Mouse (Mus musculus): ENCODE data around the gene Agbl1. TPM values are rescaled to one million over a fixed set of nuclear protein-coding genes. Genes with fewer than 3 reads are reported as not detected.

The Agbl1 gene
- polyA plus RNA-seq, 1 experiment from 2014 or later, result not detected

DNA sequence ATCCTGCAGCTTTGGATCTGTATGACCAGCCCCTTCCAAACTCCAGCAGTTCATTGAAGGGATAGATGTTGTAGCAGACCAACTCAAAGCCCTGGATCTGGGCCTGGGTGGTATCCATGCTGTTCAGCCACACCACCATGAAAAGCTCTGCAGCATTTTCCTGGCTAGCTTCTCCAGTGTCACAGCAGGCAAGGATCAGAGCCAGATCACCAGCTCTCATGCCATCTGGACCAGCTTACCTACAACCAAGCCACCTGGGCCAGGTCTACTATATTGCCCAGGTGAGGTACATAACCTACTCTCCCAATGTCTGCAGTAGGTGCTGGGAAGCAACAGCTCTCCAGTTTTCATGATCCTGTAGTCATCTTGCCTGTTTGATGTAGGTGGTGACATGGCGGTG lies 884.3 kb downstream of the Agbl1 start:
- H3K27me3 ChIP-seq (ENCODE audit: control insufficient read depth, insufficient read depth, low read length), result no peaks in the 10 kb centered on the region
- H3K36me3 ChIP-seq (ENCODE audit: control insufficient read depth, insufficient read depth, low read length), result no peaks in the 10 kb centered on the region
- H3K4me1 ChIP-seq (ENCODE audit: control insufficient read depth, insufficient read depth, low read length), result no peaks in the 10 kb centered on the region
- no peak overlapping the region for H3K4me3 ChIP-seq (replicated peaks; ENCODE audit: low read length)
- no peak for ATAC-seq (ENCODE audit: insufficient read depth, low FRiP score)
- 91% methylated on average over 1 of the region's 1 CpGs for WGBS
- no peak overlapping the region for H3K9ac ChIP-seq (ENCODE audit: low read length)
- H3K27ac ChIP-seq (ENCODE audit: low read length), result no peak overlapping the region
- no peak overlapping the region for H3K4me2 ChIP-seq (ENCODE audit: low read depth, low read length)
- H3K9me3 ChIP-seq (replicated peaks; ENCODE audit: control insufficient read depth, low read length), result no peaks in the 10 kb centered on the region

DNA sequence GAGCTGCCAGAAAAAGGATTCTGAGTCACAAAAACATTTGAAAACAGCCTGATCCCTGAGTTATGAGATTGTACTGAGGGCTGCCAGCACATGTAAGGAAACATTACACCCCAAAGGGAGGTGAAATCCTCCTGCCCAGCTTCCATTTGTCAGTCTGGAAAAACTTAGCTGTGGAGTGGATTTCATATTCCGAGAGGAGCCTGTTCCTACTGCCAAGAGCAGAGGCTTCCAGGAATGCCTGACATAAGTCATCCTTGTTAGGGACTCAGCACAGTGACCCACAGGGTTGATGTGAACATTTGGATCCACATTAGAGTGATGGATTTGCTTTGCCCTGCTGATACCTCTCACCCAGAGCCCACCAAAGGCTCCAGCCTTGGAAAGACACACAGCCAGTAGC lies 899.4 kb downstream of the Agbl1 start:
- WGBS, result 37% methylated on average over 1 of the region's 1 CpGs
- no peak overlapping the region for H3K4me2 ChIP-seq (ENCODE audit: low read depth, low read length)
- ATAC-seq (ENCODE audit: insufficient read depth, low FRiP score), result no peak

DNA sequence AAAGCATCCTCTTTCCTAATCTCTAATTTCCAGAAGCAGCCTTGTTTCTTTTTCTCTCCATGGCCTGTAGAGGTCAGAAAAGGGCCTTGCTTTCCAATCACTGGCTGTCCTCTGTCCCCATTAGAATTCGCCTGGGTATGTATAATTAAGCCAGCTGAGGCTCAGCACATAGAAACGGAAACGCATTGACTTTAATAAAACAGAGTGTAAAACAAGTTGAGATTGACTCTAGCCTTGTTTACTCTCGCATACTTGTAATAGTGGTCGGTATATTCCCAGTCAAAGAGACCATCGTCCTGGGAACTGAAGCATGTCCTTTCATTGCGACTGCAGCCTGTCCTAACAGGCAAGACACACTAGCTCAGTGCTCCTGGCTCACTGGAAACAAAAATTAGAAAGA lies 902.3 kb downstream of the Agbl1 start:
- no peaks in the 10 kb centered on the region for H3K36me3 ChIP-seq (ENCODE audit: control insufficient read depth, insufficient read depth, low read length)
- no peak for ATAC-seq (ENCODE audit: insufficient read depth, low FRiP score)
- WGBS, result 25% methylated on average over 7 of the region's 7 CpGs

More for the DNA sequence above, 899.4 kb downstream of the Agbl1 start:
- no peaks in the 10 kb centered on the region for H3K36me3 ChIP-seq (ENCODE audit: control insufficient read depth, insufficient read depth, low read length)
- no peaks in the 10 kb centered on the region for H3K27me3 ChIP-seq (ENCODE audit: control insufficient read depth, insufficient read depth, low read length)
- 0 out of 2 replicates have a peak, but pooled peaks cover 3% of the 10 kb centered on the region for H3K4me1 ChIP-seq (ENCODE audit: control insufficient read depth, insufficient read depth, low read length)
- H3K9ac ChIP-seq (ENCODE audit: low read length), result no peak overlapping the region
- H3K4me3 ChIP-seq (replicated peaks; ENCODE audit: low read length), result no peak overlapping the region
- no peaks in the 10 kb centered on the region for H3K9me3 ChIP-seq (replicated peaks; ENCODE audit: control insufficient read depth, low read length)
- H3K27ac ChIP-seq (ENCODE audit: low read length), result no peak overlapping the region

DNA sequence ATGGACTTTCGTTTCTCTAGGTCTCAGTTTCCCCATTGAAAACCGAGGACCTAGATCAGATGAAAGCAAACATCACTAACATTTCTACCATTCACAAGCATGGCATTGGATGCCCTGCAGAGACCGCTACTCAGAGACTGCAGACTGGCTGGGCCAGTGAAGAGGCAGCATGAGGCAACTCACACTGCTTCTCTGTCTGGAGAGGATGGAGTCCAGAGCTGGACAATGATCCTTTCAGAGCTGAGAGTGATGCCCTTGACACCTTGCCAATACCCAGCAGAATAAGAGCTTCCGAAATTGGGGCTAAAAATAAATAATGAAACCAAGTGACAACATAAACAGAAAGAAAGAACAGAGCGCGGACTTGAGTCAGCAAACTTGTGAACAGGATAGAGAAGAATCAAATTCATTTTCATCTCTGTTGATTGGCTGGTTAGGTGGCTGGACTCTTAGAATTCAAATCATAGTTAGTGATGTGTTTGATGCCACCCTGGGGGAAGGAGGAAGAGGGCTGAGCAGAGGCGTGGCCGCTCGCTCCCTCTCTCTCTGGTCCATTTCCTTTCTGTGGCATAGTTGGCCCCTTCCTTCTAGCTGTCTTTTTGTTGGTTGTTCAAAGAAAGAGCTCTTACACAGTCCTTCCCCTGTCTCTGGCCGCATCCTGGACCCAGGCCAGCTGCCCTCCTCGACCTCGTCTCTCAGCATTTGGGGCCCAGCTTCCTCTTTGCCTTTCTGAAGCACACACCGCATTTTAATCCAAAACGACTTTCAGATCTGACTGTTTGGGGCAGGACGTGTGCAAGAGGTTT lies 903.1 kb downstream of the Agbl1 start:
- H3K4me3 ChIP-seq (replicated peaks; ENCODE audit: low read length), result no peak overlapping the region
- H3K4me1 ChIP-seq (ENCODE audit: control insufficient read depth, insufficient read depth, low read length), result 0 out of 2 replicates have a peak, but pooled peaks cover 3% of the 10 kb centered on the region
- no peak overlapping the region for H3K27ac ChIP-seq (ENCODE audit: low read length)
- WGBS, result 52% methylated on average over 15 of the region's 15 CpGs
- no peaks in the 10 kb centered on the region for H3K36me3 ChIP-seq (ENCODE audit: control insufficient read depth, insufficient read depth, low read length)
- ATAC-seq (ENCODE audit: insufficient read depth, low FRiP score), result peak; percentile 33
- no peaks in the 10 kb centered on the region for H3K9me3 ChIP-seq (replicated peaks; ENCODE audit: control insufficient read depth, low read length)
- no peak overlapping the region for H3K4me2 ChIP-seq (ENCODE audit: low read depth, low read length)
- H3K27me3 ChIP-seq (ENCODE audit: control insufficient read depth, insufficient read depth, low read length), result no peaks in the 10 kb centered on the region
- no peak overlapping the region for H3K9ac ChIP-seq (ENCODE audit: low read length)

More for the DNA sequence above, 902.3 kb downstream of the Agbl1 start:
- H3K27me3 ChIP-seq (ENCODE audit: control insufficient read depth, insufficient read depth, low read length), result no peaks in the 10 kb centered on the region
- H3K4me3 ChIP-seq (replicated peaks; ENCODE audit: low read length), result no peak overlapping the region
- no peak overlapping the region for H3K9ac ChIP-seq (ENCODE audit: low read length)
- H3K9me3 ChIP-seq (replicated peaks; ENCODE audit: control insufficient read depth, low read length), result no peaks in the 10 kb centered on the region
- H3K27ac ChIP-seq (ENCODE audit: low read length), result no peak overlapping the region
- H3K4me1 ChIP-seq (ENCODE audit: control insufficient read depth, insufficient read depth, low read length), result 0 out of 2 replicates have a peak, but pooled peaks cover 3% of the 10 kb centered on the region
- H3K4me2 ChIP-seq (ENCODE audit: low read depth, low read length), result no peak overlapping the region

DNA sequence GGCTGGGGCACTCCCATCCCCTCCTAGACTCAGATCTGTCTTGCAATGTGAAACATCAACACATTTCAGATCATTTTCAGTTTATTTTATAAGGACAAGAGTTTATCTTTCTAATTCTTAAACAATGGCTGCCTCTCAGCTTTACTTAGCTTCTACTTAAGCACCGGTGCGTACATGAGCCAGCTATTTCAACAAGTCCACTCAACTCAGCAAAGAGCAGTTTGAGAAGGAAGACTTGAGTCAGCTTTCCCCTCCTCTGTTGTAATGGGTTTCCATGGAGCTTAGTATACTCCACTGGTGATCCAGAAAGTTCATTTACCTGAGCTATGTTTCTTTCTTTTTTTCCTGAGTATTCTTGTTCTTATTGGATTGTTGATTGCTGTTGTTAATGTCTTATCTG lies 905.2 kb downstream of the Agbl1 start:
- no peaks in the 10 kb centered on the region for H3K27me3 ChIP-seq (ENCODE audit: control insufficient read depth, insufficient read depth, low read length)

DNA sequence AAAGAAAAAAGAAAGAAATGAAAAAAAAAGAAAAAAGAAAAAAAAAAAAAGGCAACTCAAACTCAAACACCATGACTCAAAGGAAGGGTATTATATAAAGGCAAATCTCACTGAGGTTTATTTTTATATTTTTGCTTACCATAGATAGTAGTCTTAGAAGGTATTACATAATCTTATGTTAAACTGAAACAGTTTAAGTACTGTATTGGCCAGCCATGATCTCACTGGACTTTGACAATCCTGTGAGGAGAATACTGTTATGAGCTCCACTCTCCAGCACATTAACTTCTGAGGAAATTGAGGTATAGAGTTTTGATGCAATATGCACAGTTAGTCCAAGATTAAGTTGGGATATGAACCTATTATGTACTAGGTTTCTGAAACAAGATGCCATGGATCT lies 909.0 kb downstream of the Agbl1 start:
- Histone ChIP-seq H3K9me3 (replicated peaks; ENCODE audit: control insufficient read depth, low read length) (no peaks in the 10 kb centered on the region), H3K4me1 (ENCODE audit: control insufficient read depth, insufficient read depth, low read length) (no peaks in the 10 kb centered on the region), H3K4me3 (replicated peaks; ENCODE audit: low read length) (no peak overlapping the region), H3K4me2 (ENCODE audit: low read depth, low read length) (no peak overlapping the region), H3K36me3 (ENCODE audit: control insufficient read depth, insufficient read depth, low read length) (no peaks in the 10 kb centered on the region), H3K27me3 (ENCODE audit: control insufficient read depth, insufficient read depth, low read length) (no peaks in the 10 kb centered on the region), H3K27ac (ENCODE audit: low read length) (no peak overlapping the region), H3K9ac (ENCODE audit: low read length) (no peak overlapping the region)
- ATAC-seq (ENCODE audit: insufficient read depth, low FRiP score), result no peak

More for the DNA sequence above, 905.2 kb downstream of the Agbl1 start:
- no peak overlapping the region for H3K4me2 ChIP-seq (ENCODE audit: low read depth, low read length)
- H3K27ac ChIP-seq (ENCODE audit: low read length), result no peak overlapping the region
- H3K4me1 ChIP-seq (ENCODE audit: control insufficient read depth, insufficient read depth, low read length), result 0 out of 2 replicates have a peak, but pooled peaks cover 3% of the 10 kb centered on the region
- no peak overlapping the region for H3K4me3 ChIP-seq (replicated peaks; ENCODE audit: low read length)
- WGBS, result 75% methylated on average over 2 of the region's 2 CpGs
- no peak overlapping the region for H3K9ac ChIP-seq (ENCODE audit: low read length)
- no peak for ATAC-seq (ENCODE audit: insufficient read depth, low FRiP score)
- H3K9me3 ChIP-seq (replicated peaks; ENCODE audit: control insufficient read depth, low read length), result no peaks in the 10 kb centered on the region
- no peaks in the 10 kb centered on the region for H3K36me3 ChIP-seq (ENCODE audit: control insufficient read depth, insufficient read depth, low read length)

DNA sequence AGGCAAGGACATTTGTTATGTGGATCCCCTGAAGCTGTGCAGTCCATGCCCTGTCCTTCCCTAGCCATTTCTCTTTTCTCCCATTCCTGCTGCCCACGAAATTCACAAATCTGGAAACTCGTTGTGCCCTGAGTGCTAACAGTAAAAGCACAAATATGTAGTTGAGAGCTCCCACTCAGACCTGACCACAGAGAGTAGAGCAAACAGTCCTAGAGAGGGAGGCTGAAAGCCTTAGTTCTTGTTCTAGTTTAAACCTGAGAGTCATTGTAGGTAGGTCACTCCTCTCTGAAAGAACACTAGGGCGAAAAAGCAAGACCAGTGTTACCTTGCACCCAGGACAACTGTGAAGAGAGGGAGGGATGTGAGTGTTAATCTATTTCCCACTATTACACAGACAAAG lies 917.8 kb downstream of the Agbl1 start:
- Histone ChIP-seq H3K27ac (ENCODE audit: low read length) (no peak overlapping the region), H3K4me1 (ENCODE audit: control insufficient read depth, insufficient read depth, low read length) (no peaks in the 10 kb centered on the region), H3K4me3 (replicated peaks; ENCODE audit: low read length) (no peak overlapping the region), H3K9ac (ENCODE audit: low read length) (no peak overlapping the region), H3K27me3 (ENCODE audit: control insufficient read depth, insufficient read depth, low read length) (no peaks in the 10 kb centered on the region), H3K36me3 (ENCODE audit: control insufficient read depth, insufficient read depth, low read length) (no peaks in the 10 kb centered on the region), H3K4me2 (ENCODE audit: low read depth, low read length) (no peak overlapping the region), H3K9me3 (replicated peaks; ENCODE audit: control insufficient read depth, low read length) (no peaks in the 10 kb centered on the region)
- ATAC-seq (ENCODE audit: insufficient read depth, low FRiP score), result no peak
- WGBS, result 66% methylated on average over 3 of the region's 3 CpGs

DNA sequence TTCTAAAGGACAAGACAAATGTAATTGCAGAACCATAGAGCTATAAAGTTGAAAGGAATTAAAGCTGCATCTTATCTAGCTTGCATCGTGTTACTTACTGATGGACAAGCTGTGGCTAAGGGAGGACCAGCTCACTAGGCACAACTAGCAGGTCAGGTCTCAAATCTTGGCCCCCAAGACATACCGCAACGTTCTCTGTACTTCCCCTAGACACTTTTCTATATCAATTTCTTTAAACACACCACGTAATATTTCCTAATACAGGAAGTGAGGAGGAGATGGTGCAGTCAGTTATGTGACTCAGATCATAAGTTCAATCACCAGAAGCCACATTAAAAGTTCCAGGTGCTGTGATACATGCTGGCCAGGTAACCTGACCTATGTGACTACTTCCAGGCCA lies 919.1 kb downstream of the Agbl1 start:
- H3K9me3 ChIP-seq (replicated peaks; ENCODE audit: control insufficient read depth, low read length), result no peaks in the 10 kb centered on the region
- H3K27ac ChIP-seq (ENCODE audit: low read length), result no peak overlapping the region
- no peak overlapping the region for H3K4me3 ChIP-seq (replicated peaks; ENCODE audit: low read length)
- H3K9ac ChIP-seq (ENCODE audit: low read length), result no peak overlapping the region
- no peaks in the 10 kb centered on the region for H3K4me1 ChIP-seq (ENCODE audit: control insufficient read depth, insufficient read depth, low read length)
- 70% methylated on average over 4 of the region's 4 CpGs for WGBS
- H3K4me2 ChIP-seq (ENCODE audit: low read depth, low read length), result no peak overlapping the region
- H3K36me3 ChIP-seq (ENCODE audit: control insufficient read depth, insufficient read depth, low read length), result no peaks in the 10 kb centered on the region
- no peaks in the 10 kb centered on the region for H3K27me3 ChIP-seq (ENCODE audit: control insufficient read depth, insufficient read depth, low read length)
- ATAC-seq (ENCODE audit: insufficient read depth, low FRiP score), result no peak

DNA sequence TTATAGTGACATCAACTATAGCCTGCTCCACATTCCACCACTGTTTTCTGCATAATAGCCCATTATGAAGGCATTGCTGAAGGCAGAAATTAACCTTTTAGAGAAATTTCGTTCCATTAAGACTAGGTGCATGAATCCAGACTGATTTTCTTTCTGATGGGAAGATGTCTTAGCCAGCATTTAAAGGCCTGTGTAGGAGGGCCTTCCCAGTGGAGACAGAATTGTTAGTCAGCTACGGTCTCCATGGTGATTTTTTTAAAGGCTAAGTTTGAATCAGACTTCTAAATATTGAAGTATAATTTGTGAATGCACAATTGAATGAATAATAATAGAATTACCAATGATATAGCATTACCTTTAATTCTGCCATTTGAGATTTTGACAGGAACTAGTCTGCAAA lies 920.2 kb downstream of the Agbl1 start:
- ATAC-seq (ENCODE audit: insufficient read depth, low FRiP score), result no peak
- H3K9ac ChIP-seq (ENCODE audit: low read length), result no peak overlapping the region

More for the DNA sequence above, 920.2 kb downstream of the Agbl1 start:
- 76% methylated on average over 2 of the region's 2 CpGs for WGBS
- Histone ChIP-seq H3K27me3 (ENCODE audit: control insufficient read depth, insufficient read depth, low read length) (no peaks in the 10 kb centered on the region), H3K9me3 (replicated peaks; ENCODE audit: control insufficient read depth, low read length) (no peaks in the 10 kb centered on the region), H3K4me2 (ENCODE audit: low read depth, low read length) (no peak overlapping the region), H3K27ac (ENCODE audit: low read length) (no peak overlapping the region), H3K36me3 (ENCODE audit: control insufficient read depth, insufficient read depth, low read length) (no peaks in the 10 kb centered on the region), H3K4me3 (replicated peaks; ENCODE audit: low read length) (no peak overlapping the region), H3K4me1 (ENCODE audit: control insufficient read depth, insufficient read depth, low read length) (no peaks in the 10 kb centered on the region)

Measured in stomach, embryonic 16.5 days (tissue).